Mouse (Mus musculus): ENCODE results near the gene Grhl1. TPM values are rescaled to one million over a fixed set of nuclear protein-coding genes. Genes with fewer than 3 reads are reported as not detected.

The Grhl1 gene
- polyA plus RNA-seq, 1 experiment, result 11.0 TPM

DNA sequence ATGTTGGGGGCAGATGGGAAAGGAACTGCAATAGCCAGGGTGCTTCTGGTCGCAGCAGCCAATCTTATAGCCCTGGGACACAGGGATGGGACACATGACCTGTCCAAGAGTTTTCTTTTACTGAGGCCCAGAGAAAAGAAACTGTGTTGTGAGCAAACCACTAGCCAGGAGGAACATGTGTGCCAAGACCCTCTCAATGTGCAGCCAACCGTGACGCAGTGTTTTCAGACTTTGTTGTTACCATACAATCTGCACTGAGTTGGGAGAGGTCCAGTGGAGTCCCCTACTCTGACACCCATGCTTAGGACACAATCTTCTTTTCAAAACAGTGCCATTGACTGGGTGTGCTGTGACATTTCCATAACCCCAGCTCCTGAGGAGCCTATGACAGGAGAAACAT lies 4.5 kb upstream of the Grhl1 start:
- Histone ChIP-seq H3K36me3 (ENCODE audit: control insufficient read depth, insufficient read depth, low read length, poor library complexity, severe bottlenecking) (no peaks in the 10 kb centered on the region), H3K27me3 (ENCODE audit: control insufficient read depth, insufficient read depth, low read length, poor library complexity, severe bottlenecking) (no peaks in the 10 kb centered on the region), H3K4me1 (ENCODE audit: control insufficient read depth, insufficient read depth, low read length) (peaks cover 3% of the 10 kb centered on the region), H3K4me3 (ENCODE audit: low read depth, low read length) (no peak overlapping the region), H3K27ac (ENCODE audit: insufficient read depth, low read length) (no peak overlapping the region), H3K9ac (ENCODE audit: low read depth, poor library complexity, severe bottlenecking) (no peak overlapping the region), H3K9me3 (replicated peaks; ENCODE audit: control insufficient read depth, insufficient read depth, low read length, poor library complexity, severe bottlenecking) (no peaks in the 10 kb centered on the region)
- TF ChIP-seq CTCF (IDR thresholded peaks at IDR 0.05; ENCODE audit: low read depth, low read length), result no peak
- TF ChIP-seq EP300 (IDR thresholded peaks at IDR 0.05; ENCODE audit: insufficient read depth, low read depth, low read length), result no peak
- no peak for TF ChIP-seq POLR2A (IDR thresholded peaks at IDR 0.05; ENCODE audit: insufficient read depth, low read length)

- peaks cover 3% of the 10 kb centered on the region for H3K4me1 ChIP-seq (ENCODE audit: control insufficient read depth, insufficient read depth, low read length)
- peak overlapping the region; percentile 87 for H3K4me3 ChIP-seq (ENCODE audit: low read depth, low read length)
- H3K36me3 ChIP-seq (ENCODE audit: control insufficient read depth, insufficient read depth, low read length, poor library complexity, severe bottlenecking), result no peaks in the 10 kb centered on the region
- 0 out of 2 replicates have a peak, but pooled peaks cover 2% of the 10 kb centered on the region for H3K27me3 ChIP-seq (ENCODE audit: control insufficient read depth, insufficient read depth, low read length, poor library complexity, severe bottlenecking)
- no peak for TF ChIP-seq EP300 (IDR thresholded peaks at IDR 0.05; ENCODE audit: insufficient read depth, low read depth, low read length)
- no peaks in the 10 kb centered on the region for H3K9me3 ChIP-seq (replicated peaks; ENCODE audit: control insufficient read depth, insufficient read depth, low read length, poor library complexity, severe bottlenecking)
- peak overlapping the region; percentile 95 for H3K9ac ChIP-seq (ENCODE audit: low read depth, poor library complexity, severe bottlenecking)
- no peak overlapping the region for H3K27ac ChIP-seq (ENCODE audit: insufficient read depth, low read length)
Measured at GRCm38 (mm10) chr12:24572421-24573274, 565 bp downstream of the Grhl1 start.

GRCm38 (mm10) chr12:24573275-24573580 lies 1.1 kb downstream of the Grhl1 start:
- H3K27me3 ChIP-seq (ENCODE audit: control insufficient read depth, insufficient read depth, low read length, poor library complexity, severe bottlenecking), result 0 out of 2 replicates have a peak, but pooled peaks cover 2% of the 10 kb centered on the region
- H3K9me3 ChIP-seq (replicated peaks; ENCODE audit: control insufficient read depth, insufficient read depth, low read length, poor library complexity, severe bottlenecking), result no peaks in the 10 kb centered on the region
- H3K4me3 ChIP-seq (ENCODE audit: low read depth, low read length), result no peak overlapping the region
- TF ChIP-seq EP300 (IDR thresholded peaks at IDR 0.05; ENCODE audit: insufficient read depth, low read depth, low read length) (no peak), CTCF (IDR thresholded peaks at IDR 0.05; ENCODE audit: low read depth, low read length) (no peak), POLR2A (IDR thresholded peaks at IDR 0.05; ENCODE audit: insufficient read depth, low read length) (no peak)
- H3K36me3 ChIP-seq (ENCODE audit: control insufficient read depth, insufficient read depth, low read length, poor library complexity, severe bottlenecking), result no peaks in the 10 kb centered on the region
- H3K9ac ChIP-seq (ENCODE audit: low read depth, poor library complexity, severe bottlenecking), result no peak overlapping the region
- no peak overlapping the region for H3K27ac ChIP-seq (ENCODE audit: insufficient read depth, low read length)
- H3K4me1 ChIP-seq (ENCODE audit: control insufficient read depth, insufficient read depth, low read length), result peaks cover 3% of the 10 kb centered on the region

DNA sequence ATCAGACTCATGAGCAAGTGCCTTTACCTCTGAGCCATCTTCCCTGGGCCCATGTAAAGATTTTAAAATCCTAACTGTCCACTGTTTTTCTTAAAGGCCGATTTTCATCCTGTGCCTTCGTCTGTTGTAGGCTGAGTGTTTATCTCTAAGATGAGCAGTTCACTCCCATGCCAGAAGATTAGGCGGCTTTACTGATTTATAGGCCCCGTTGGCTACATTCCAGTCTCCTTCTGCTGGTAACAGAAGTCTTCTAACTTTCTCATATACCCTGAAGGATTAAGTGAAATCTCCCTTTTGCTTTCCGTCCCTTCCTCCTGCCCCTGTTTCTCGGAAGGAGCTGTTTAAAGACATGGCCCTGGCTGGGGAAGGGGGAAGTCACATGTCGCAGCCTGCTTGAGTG lies 2.8 kb downstream of the Grhl1 start:
- Histone ChIP-seq H3K9ac (ENCODE audit: low read depth, poor library complexity, severe bottlenecking) (no peak overlapping the region), H3K9me3 (replicated peaks; ENCODE audit: control insufficient read depth, insufficient read depth, low read length, poor library complexity, severe bottlenecking) (no peaks in the 10 kb centered on the region), H3K36me3 (ENCODE audit: control insufficient read depth, insufficient read depth, low read length, poor library complexity, severe bottlenecking) (no peaks in the 10 kb centered on the region), H3K27me3 (ENCODE audit: control insufficient read depth, insufficient read depth, low read length, poor library complexity, severe bottlenecking) (0 out of 2 replicates have a peak, but pooled peaks cover 2% of the 10 kb centered on the region), H3K4me3 (ENCODE audit: low read depth, low read length) (no peak overlapping the region), H3K4me1 (ENCODE audit: control insufficient read depth, insufficient read depth, low read length) (peaks cover 3% of the 10 kb centered on the region), H3K27ac (ENCODE audit: insufficient read depth, low read length) (no peak overlapping the region)
- no peak for TF ChIP-seq POLR2A (IDR thresholded peaks at IDR 0.05; ENCODE audit: insufficient read depth, low read length)
- no peak for TF ChIP-seq CTCF (IDR thresholded peaks at IDR 0.05; ENCODE audit: low read depth, low read length)
- TF ChIP-seq EP300 (IDR thresholded peaks at IDR 0.05; ENCODE audit: insufficient read depth, low read depth, low read length), result no peak

- Histone ChIP-seq H3K9me3 (replicated peaks; ENCODE audit: control insufficient read depth, insufficient read depth, low read length, poor library complexity, severe bottlenecking) (no peaks in the 10 kb centered on the region), H3K4me1 (ENCODE audit: control insufficient read depth, insufficient read depth, low read length) (no peaks in the 10 kb centered on the region), H3K27me3 (ENCODE audit: control insufficient read depth, insufficient read depth, low read length, poor library complexity, severe bottlenecking) (no peaks in the 10 kb centered on the region), H3K9ac (ENCODE audit: low read depth, poor library complexity, severe bottlenecking) (no peak overlapping the region), H3K4me3 (ENCODE audit: low read depth, low read length) (no peak overlapping the region), H3K27ac (ENCODE audit: insufficient read depth, low read length) (no peak overlapping the region), H3K36me3 (ENCODE audit: control insufficient read depth, insufficient read depth, low read length, poor library complexity, severe bottlenecking) (no peaks in the 10 kb centered on the region; the same call in 1 of the 2 replicates)
- no peak for TF ChIP-seq CTCF (IDR thresholded peaks at IDR 0.05; ENCODE audit: low read depth, low read length)
- TF ChIP-seq POLR2A (IDR thresholded peaks at IDR 0.05; ENCODE audit: insufficient read depth, low read length), result no peak
- TF ChIP-seq EP300 (IDR thresholded peaks at IDR 0.05; ENCODE audit: insufficient read depth, low read depth, low read length), result no peak
Measured at GRCm38 (mm10) chr12:24580452-24580851, 8.4 kb downstream of the Grhl1 start.

DNA sequence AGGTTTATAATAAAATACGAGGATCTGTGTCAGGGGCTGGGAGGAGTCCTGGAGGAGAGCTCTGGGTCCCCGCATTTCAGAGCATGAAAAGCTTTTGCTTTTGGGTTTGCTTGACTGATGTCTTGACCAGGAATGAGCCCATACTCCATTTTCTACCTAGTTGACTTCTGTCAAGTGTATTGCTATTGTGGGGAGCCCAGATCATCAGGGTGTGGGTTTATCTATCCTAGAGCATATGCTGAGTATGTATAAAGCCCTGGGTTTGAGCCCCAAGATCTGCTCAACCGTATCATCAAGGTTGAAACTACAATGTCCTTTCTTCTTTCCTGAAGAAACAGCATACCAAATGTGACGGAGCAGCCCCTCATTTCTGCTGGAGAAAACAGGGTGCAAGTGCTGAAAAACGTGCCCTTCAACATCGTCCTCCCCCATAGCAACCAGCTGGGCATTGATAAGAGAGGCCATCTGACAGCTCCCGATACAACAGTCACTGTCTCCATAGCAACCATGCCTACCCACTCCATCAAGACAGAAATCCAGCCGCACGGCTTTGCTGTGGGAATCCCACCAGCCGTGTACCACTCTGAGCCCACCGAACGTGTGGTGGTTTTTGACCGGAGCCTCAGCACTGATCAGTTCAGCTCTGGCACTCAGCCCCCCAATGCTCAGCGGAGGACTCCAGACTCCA lies 9.1 kb downstream of the Grhl1 start:
- Histone ChIP-seq H3K4me1 (ENCODE audit: control insufficient read depth, insufficient read depth, low read length) (no peaks in the 10 kb centered on the region), H3K4me3 (ENCODE audit: low read depth, low read length) (no peak overlapping the region), H3K27me3 (ENCODE audit: control insufficient read depth, insufficient read depth, low read length, poor library complexity, severe bottlenecking) (no peaks in the 10 kb centered on the region), H3K9ac (ENCODE audit: low read depth, poor library complexity, severe bottlenecking) (no peak overlapping the region), H3K9me3 (replicated peaks; ENCODE audit: control insufficient read depth, insufficient read depth, low read length, poor library complexity, severe bottlenecking) (no peaks in the 10 kb centered on the region), H3K36me3 (ENCODE audit: control insufficient read depth, insufficient read depth, low read length, poor library complexity, severe bottlenecking) (peaks cover 2% of the 10 kb centered on the region; the same call in 1 of the 2 replicates), H3K27ac (ENCODE audit: insufficient read depth, low read length) (no peak overlapping the region)
- TF ChIP-seq POLR2A (IDR thresholded peaks at IDR 0.05; ENCODE audit: insufficient read depth, low read length) (no peak), CTCF (IDR thresholded peaks at IDR 0.05; ENCODE audit: low read depth, low read length) (no peak), EP300 (IDR thresholded peaks at IDR 0.05; ENCODE audit: insufficient read depth, low read depth, low read length) (no peak)
